Mouse (Mus musculus): ENCODE measurements around the gene Engase. TPM values are rescaled to one million over a fixed set of nuclear protein-coding genes. Genes with fewer than 3 reads are reported as not detected.

The Engase gene
- polyA plus RNA-seq, 1 experiment from 2014 or later = 5.6 TPM

DNA sequence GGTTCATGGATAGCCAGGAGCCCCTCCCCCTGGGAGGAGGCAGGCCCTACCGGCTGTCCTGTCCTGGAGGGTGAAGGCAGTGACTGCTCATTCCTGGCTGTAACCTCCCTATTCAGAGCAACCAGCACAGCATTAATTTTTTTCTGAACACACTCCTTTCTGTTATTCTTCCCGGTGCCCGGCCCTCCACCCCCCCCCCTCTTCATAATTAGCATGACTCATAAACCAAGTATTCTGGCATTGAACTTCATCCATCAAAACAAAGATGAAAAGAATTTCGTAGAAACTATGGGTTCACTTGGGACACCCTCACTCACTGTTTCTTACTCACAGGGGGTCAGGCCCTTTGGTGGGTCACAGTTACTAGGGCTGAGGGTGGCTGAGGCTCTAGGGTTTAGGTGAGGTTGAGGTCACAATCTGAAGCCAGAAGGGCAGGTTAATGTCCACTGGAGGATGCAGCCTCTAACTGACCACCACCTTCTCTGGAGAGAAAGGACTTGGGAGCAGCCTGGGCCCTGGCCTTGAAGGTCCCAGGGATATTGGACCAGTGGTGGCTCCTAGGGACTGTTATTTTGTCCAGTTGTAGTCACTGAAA, 46.2 kb upstream of the Engase start:
- TF ChIP-seq CTCF (IDR thresholded peaks at IDR 0.05; ENCODE audit: low read depth) = no peak
- TF ChIP-seq EP300 (IDR thresholded peaks at IDR 0.05; ENCODE audit: low read depth) = no peak
- no peaks in the 10 kb centered on the region for H3K36me3 ChIP-seq (replicated peaks; ENCODE audit: insufficient read depth, low read length)
- H3K4me2 ChIP-seq (ENCODE audit: low read depth, low read length) = no peak overlapping the region
- H3K4me1 ChIP-seq (ENCODE audit: insufficient read depth) = no peaks in the 10 kb centered on the region
- ATAC-seq (peak; percentile 37), DNase-seq (no peak)
- no peaks in the 10 kb centered on the region for H3K9me3 ChIP-seq (ENCODE audit: low read length)
- no peak overlapping the region for H3K4me3 ChIP-seq (ENCODE audit: low read depth, low read length)
- no peak overlapping the region for H3K9ac ChIP-seq (replicated peaks)
- 42% methylated on average over 4 of the region's 4 CpGs for WGBS (ENCODE audit: insufficient replicate concordance)
- peak overlapping the region; percentile 44; the same call in 1 of the 2 replicates for H3K27ac ChIP-seq (ENCODE audit: low read depth)
- peaks cover 7% of the 10 kb centered on the region; the same call in 1 of the 2 replicates for H3K27me3 ChIP-seq (ENCODE audit: insufficient read depth, low read length)

DNA sequence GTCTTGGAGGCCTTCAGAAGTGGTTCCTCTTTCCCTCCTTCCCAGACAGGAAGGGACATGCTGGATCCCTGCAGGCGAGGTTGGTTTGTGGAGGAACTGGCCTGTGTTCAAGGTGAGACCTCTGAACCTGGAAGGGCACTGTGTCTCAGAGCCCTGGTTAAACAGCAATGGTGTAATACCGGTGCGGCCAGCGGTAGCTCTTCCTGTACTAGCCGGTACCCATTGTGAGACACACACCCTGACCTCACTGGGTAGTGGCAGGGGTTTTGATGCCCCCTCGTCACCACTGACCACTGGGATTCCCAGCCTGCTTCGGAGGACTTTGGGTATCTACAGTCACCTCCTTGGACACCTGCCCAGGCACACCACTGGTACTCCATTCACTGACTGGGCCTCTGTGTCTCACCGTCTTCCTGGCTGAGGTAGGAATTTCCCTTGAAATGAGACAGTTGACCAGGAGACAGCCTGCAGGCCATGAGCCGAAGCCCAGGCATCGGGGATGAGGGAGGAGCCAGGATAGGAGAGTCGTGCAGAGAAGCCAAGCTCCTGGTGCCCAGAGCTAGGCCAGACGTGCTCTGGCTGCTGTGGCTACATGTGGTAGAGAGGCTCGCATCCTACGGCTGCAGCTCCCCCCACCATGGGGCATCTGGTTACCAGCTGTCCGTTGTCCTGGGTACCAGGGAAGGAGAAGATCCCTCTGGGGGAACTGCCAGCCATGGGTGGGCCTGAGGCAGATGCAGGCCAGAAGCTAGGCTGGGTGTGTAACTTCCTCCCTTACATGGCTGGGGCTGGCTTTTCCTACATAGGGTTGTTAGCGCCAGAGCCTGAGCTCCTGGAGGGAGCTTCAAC, 45.3 kb upstream of the Engase start:
- no peak overlapping the region for H3K4me3 ChIP-seq (ENCODE audit: low read depth, low read length)
- ATAC-seq (no peak), DNase-seq (no peak)
- WGBS (ENCODE audit: insufficient replicate concordance) = 68% methylated on average over 16 of the region's 16 CpGs
- no peak overlapping the region for H3K9ac ChIP-seq (replicated peaks)
- H3K9me3 ChIP-seq (ENCODE audit: low read length) = no peaks in the 10 kb centered on the region
- TF ChIP-seq EP300 (IDR thresholded peaks at IDR 0.05; ENCODE audit: low read depth) (no peak), CTCF (IDR thresholded peaks at IDR 0.05; ENCODE audit: low read depth) (no peak)
- H3K36me3 ChIP-seq (replicated peaks; ENCODE audit: insufficient read depth, low read length) = no peaks in the 10 kb centered on the region
- no peak overlapping the region for H3K4me2 ChIP-seq (ENCODE audit: low read depth, low read length)
- H3K27me3 ChIP-seq (ENCODE audit: insufficient read depth, low read length) = peaks cover 7% of the 10 kb centered on the region; the same call in 1 of the 2 replicates
- peak overlapping the region; percentile 44; the same call in 1 of the 2 replicates for H3K27ac ChIP-seq (ENCODE audit: low read depth)
- no peaks in the 10 kb centered on the region for H3K4me1 ChIP-seq (ENCODE audit: insufficient read depth)

GRCm38 (mm10) chr11:118433398-118433868, 43.2 kb upstream of the Engase start:
- 65% methylated on average over 10 of the region's 10 CpGs for WGBS (ENCODE audit: insufficient replicate concordance)
- Histone ChIP-seq H3K27ac (ENCODE audit: low read depth) (no peak overlapping the region), H3K4me2 (ENCODE audit: low read depth, low read length) (no peak overlapping the region), H3K9me3 (ENCODE audit: low read length) (no peaks in the 10 kb centered on the region), H3K36me3 (replicated peaks; ENCODE audit: insufficient read depth, low read length) (no peaks in the 10 kb centered on the region), H3K4me3 (ENCODE audit: low read depth, low read length) (no peak overlapping the region), H3K27me3 (ENCODE audit: insufficient read depth, low read length) (peaks cover 7% of the 10 kb centered on the region; the same call in 1 of the 2 replicates), H3K9ac (replicated peaks) (no peak overlapping the region), H3K4me1 (ENCODE audit: insufficient read depth) (no peaks in the 10 kb centered on the region)
- TF ChIP-seq EP300 (IDR thresholded peaks at IDR 0.05; ENCODE audit: low read depth) = no peak
- no peak for TF ChIP-seq CTCF (IDR thresholded peaks at IDR 0.05; ENCODE audit: low read depth)
- ATAC-seq (no peak), DNase-seq (no peak)

- no peaks in the 10 kb centered on the region for H3K9me3 ChIP-seq (ENCODE audit: low read length)
- H3K4me3 ChIP-seq (ENCODE audit: low read depth, low read length) = no peak overlapping the region
- 43% methylated on average over 13 of the region's 13 CpGs for WGBS (ENCODE audit: insufficient replicate concordance)
- H3K27me3 ChIP-seq (ENCODE audit: insufficient read depth, low read length) = peaks cover 3% of the 10 kb centered on the region; the same call in 1 of the 2 replicates
- H3K4me1 ChIP-seq (ENCODE audit: insufficient read depth) = no peaks in the 10 kb centered on the region
- no peak overlapping the region for H3K27ac ChIP-seq (ENCODE audit: low read depth)
- TF ChIP-seq CTCF (IDR thresholded peaks at IDR 0.05; ENCODE audit: low read depth) (no peak), EP300 (IDR thresholded peaks at IDR 0.05; ENCODE audit: low read depth) (no peak)
- no peak overlapping the region for H3K4me2 ChIP-seq (ENCODE audit: low read depth, low read length)
- H3K9ac ChIP-seq (replicated peaks) = no peak overlapping the region
- H3K36me3 ChIP-seq (replicated peaks; ENCODE audit: insufficient read depth, low read length) = no peaks in the 10 kb centered on the region
- DNase-seq (no peak), ATAC-seq (no peak)
Observed at GRCm38 (mm10) chr11:118434093-118434492, 42.5 kb upstream of the Engase start.

DNA sequence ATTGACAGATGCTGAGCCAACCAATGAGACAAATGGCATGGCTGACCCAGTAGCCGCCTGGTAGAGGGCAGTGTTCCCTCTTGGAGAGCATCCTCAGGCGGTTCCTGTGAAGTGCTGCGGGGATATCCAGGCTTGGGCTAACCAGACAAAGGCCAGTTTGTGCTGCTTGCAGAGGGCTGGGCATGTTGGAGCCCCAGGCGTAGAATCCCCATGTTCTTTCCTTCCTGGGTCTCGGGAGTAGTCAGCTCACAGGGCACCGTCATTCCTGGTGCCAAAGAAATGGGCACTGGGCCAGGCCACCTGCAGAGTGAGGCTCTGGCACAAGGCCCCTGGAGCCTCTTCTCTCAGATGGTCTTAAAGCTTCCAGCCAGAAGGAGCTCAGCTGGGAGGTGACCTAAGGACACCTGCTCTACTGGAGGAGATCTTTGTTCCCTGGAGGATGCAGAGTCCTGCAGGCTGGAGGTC, 40.1 kb upstream of the Engase start:
- H3K9me3 ChIP-seq (ENCODE audit: low read length) = no peaks in the 10 kb centered on the region
- TF ChIP-seq EP300 (IDR thresholded peaks at IDR 0.05; ENCODE audit: low read depth) (no peak), CTCF (IDR thresholded peaks at IDR 0.05; ENCODE audit: low read depth) (peak; percentile 31)

More for the DNA sequence above, 40.1 kb upstream of the Engase start:
- Histone ChIP-seq H3K27ac (ENCODE audit: low read depth) (no peak overlapping the region), H3K36me3 (replicated peaks; ENCODE audit: insufficient read depth, low read length) (no peaks in the 10 kb centered on the region), H3K9ac (replicated peaks) (no peak overlapping the region), H3K4me1 (ENCODE audit: insufficient read depth) (no peaks in the 10 kb centered on the region), H3K27me3 (ENCODE audit: insufficient read depth, low read length) (no peaks in the 10 kb centered on the region), H3K4me3 (ENCODE audit: low read depth, low read length) (no peak overlapping the region), H3K4me2 (ENCODE audit: low read depth, low read length) (no peak overlapping the region)
- ATAC-seq (no peak), DNase-seq (no peak)
- WGBS (ENCODE audit: insufficient replicate concordance) = 58% methylated on average over 6 of the region's 6 CpGs

Measured in liver, postnatal 0 days (tissue).